Mouse (Mus musculus) layer of hippocampus, postnatal 14 days (tissue): ENCODE data around the gene Gm4312. TPM values are rescaled to one million over a fixed set of nuclear protein-coding genes. Genes with fewer than 3 reads are reported as not detected.
A peak's percentile ranks its signal among the peaks of the same experiment; 100 is the strongest.
"Not testable (repeated sequence)": the region's sequence is repeated elsewhere in the genome, so short reads cannot be mapped to it uniquely, and the experiment has no call there.

Experiments
- DNase-seq, 2 experiments: peaks; one replicate each; pipeline ENCODE4 v3.0.0; 2021 to 2022; ENCODE audit warnings: low spot score in 2 of 2, mixed read lengths in 1 of 2
- long read RNA-seq, 2 experiments: library from polyadenylated mRNA; stranded (forward); transcript quantifications; one replicate each; pipeline ENCODE4 v2.0.0; 2021
- total RNA-seq, 2 experiments: library from RNA; stranded (reverse); gene quantifications; 2 replicates each; pipeline ENCODE4 v1.2.3; 2021

Gene Gm4312
- not detected for total RNA-seq
- long read RNA-seq, experiment 1, result 0 reads
- long read RNA-seq, experiment 2, result 0 reads

DNA sequence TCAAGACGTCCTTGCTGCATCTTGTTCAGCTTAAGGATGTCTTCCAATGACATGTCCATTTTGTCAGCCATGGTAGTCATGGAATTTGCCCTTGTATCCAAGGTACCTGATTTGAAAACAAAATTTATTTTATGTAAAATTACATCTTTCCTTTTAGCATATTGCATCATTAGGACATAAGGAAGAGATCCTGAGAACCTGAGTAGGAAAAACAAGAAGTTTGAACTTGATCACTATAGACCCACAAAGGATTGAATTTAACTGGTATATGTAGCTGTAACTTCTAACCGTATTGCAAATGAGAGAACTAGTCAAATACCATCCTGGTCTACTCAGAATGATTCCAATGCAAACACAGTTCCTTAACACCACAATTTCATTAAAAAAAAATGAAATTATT is at the start of gene Gm4312:
Gene Gm4312, minus strand, starts transcription at position 101 of the 400 bp plus-strand sequence.
- DNase-seq, result not testable (repeated sequence)

DNA sequence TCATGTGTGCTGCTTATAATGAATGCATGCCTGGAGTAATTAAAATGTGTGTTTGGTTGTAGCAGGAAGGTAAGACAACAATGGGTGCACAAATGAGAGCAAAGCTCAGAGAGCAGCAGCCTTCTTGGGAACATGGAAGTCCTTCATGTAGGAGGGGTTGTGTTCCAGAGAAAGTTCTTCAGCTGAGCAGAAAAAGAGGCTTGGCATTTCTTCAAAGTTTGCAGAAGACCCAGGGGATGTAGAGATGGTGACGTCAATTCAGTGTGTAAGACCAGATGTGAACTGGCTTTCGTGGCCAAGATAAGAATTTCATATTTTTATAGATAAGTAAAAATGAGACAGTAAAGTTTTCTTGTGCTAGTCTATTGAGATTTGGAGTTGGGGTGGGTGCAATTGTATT is 45.2 kb upstream of the Gm4312 start:
- no peak for DNase-seq

GRCm38 (mm10) chr10:100415566-100415965 is 33.2 kb upstream of the Gm4312 start:
- DNase-seq, result no peak

DNA sequence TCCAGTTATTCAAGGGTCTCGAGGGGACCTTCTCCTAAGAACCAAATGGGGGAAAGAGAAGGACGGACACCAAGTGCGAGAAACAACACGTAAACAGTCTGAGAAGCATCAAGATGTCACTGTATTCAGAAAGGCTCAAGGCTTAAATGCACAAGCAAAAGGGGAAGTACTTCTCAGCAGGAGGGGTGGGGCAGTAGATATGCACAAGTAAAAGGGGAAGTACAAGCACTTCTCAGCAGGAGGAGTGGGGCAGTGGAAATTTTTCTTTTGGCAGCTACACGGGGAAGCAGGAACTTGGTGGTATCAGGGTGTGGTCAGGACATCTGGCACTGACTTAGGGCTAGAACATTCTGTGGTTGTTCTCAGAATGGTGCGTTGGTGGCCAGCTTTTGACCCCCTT is 19.9 kb upstream of the Gm4312 start:
- DNase-seq, result not testable (repeated sequence)

- not testable (repeated sequence) for DNase-seq
These were observed 21.3 kb downstream of the Gm4312 start, which contains the start of gene Gm4307 for GRCm38 (mm10) chr10:100361038-100361437. Gm4307 (plus strand) TSS chr10:100361338.

- peak; percentile 2 to 3 for DNase-seq
These were observed 25.5 kb downstream of the Gm4312 start for GRCm38 (mm10) chr10:100356841-100357240.

GRCm38 (mm10) chr10:100350793-100351192 is 31.6 kb downstream of the Gm4312 start, which contains the start of gene Gm4305:
Gm4305 (plus strand) TSS chr10:100351093.
- not testable (repeated sequence) for DNase-seq

- not testable (repeated sequence) for DNase-seq
These were observed 36.7 kb downstream of the Gm4312 start, which contains the start of gene Gm4303 for GRCm38 (mm10) chr10:100345672-100346071. Gm4303 (plus strand) TSS chr10:100345972.

- not testable (repeated sequence) for DNase-seq
These were observed 41.8 kb downstream of the Gm4312 start, which contains the start of gene Gm4302 for GRCm38 (mm10) chr10:100340536-100340935. Gm4302 (plus strand) TSS chr10:100340836.

GRCm38 (mm10) chr10:100335376-100335775 is 47.0 kb downstream of the Gm4312 start, which contains the start of gene Gm4301:
Gm4301 (plus strand) TSS chr10:100335676.
- not testable (repeated sequence) for DNase-seq

Other genes with a start within 250 kb of the Gm4312 start
- gene Gm4301, start 46.9 kb downstream of the Gm4312 start, total RNA-seq, result not detected
- not detected for gene Gm4302, start 41.7 kb downstream of the Gm4312 start, total RNA-seq
- gene Gm4303, start 36.6 kb downstream of the Gm4312 start, total RNA-seq, result not detected
- gene Gm4305, start 31.5 kb downstream of the Gm4312 start, total RNA-seq, result not detected
- not detected for gene Gm4307, start 21.2 kb downstream of the Gm4312 start, total RNA-seq
- gene Tmtc3, start 104.8 kb upstream of the Gm4312 start, total RNA-seq, result 10 to 100 TPM; 11.3 to 13.3 TPM
- 10 to 100 TPM; 11.0 to 12.4 TPM for gene Cep290, start 105.0 kb upstream of the Gm4312 start, total RNA-seq
- gene 4930430F08Rik, start 207.9 kb upstream of the Gm4312 start, total RNA-seq, result 10 to 100 TPM; 24.5 to 26.9 TPM
- not detected for gene 1700017N19Rik, start 207.9 kb upstream of the Gm4312 start, total RNA-seq